Mouse (Mus musculus) E14TG2a.4 (cell line): ENCODE data around the gene Gbx1.

Experiments used
- H3K27me3 ChIP-seq: 2 replicates; pipeline ENCODE4 v1.6.1; 2014; ENCODE audit warnings: low read length, control low read depth; ENCODE audit not compliant: insufficient read depth
- H3K36me3 ChIP-seq: 2 replicates; pipeline ENCODE4 v1.6.1; 2014; ENCODE audit warnings: low read length, control low read depth; ENCODE audit not compliant: insufficient read depth
- H3K4me1 ChIP-seq: replicated peaks from 2 replicates; pipeline ENCODE4 v1.6.1; 2014; ENCODE audit warnings: low read depth, low read length, control low read depth
- H3K4me3 ChIP-seq: replicated peaks from 2 replicates; pipeline ENCODE4 v1.5.1; 2014; ENCODE audit warnings: mild to moderate bottlenecking, low read length
- H3K9me3 ChIP-seq: 2 replicates; pipeline ENCODE4 v1.6.1; 2014; ENCODE audit warnings: low read length, control low read depth
- CTCF ChIP-seq: conservative IDR thresholded peaks from 2 replicates; pipeline ENCODE4 v1.5.1; 2014; ENCODE audit warnings: low read length
- NANOG ChIP-seq: IDR thresholded peaks from 2 replicates; pipeline ENCODE4 v1.6.1; 2014; ENCODE audit warnings: borderline replicate concordance, low read length, mixed read lengths
- POU5F1 ChIP-seq: IDR thresholded peaks from 2 replicates; pipeline ENCODE4 v1.6.1; 2014; ENCODE audit warnings: low read length, borderline replicate concordance

The Gbx1 gene

GRCm38 (mm10) chr5:24477909-24478308 lies 49.1 kb downstream of the Gbx1 start:
- H3K27me3 ChIP-seq, result peaks cover 26% of the 10 kb centered on the region
- TF ChIP-seq NANOG (no peak), POU5F1 (no peak)
- H3K9me3 ChIP-seq, result no peaks in the 10 kb centered on the region
- peaks cover 65% of the 10 kb centered on the region for H3K4me1 ChIP-seq
- H3K4me3 ChIP-seq, result no peak overlapping the region
- H3K36me3 ChIP-seq, result peaks cover 53% of the 10 kb centered on the region

- H3K27me3 ChIP-seq, result peaks cover 26% of the 10 kb centered on the region
- TF ChIP-seq POU5F1, result no peak
- no peak for TF ChIP-seq CTCF
- TF ChIP-seq NANOG, result no peak
- H3K36me3 ChIP-seq, result peaks cover 49% of the 10 kb centered on the region
- peaks cover 64% of the 10 kb centered on the region for H3K4me1 ChIP-seq
- peak overlapping the region; percentile 83 for H3K4me3 ChIP-seq
- H3K9me3 ChIP-seq, result no peaks in the 10 kb centered on the region
Observed at GRCm38 (mm10) chr5:24475476-24476241, 51.3 kb downstream of the Gbx1 start.

- H3K4me1 ChIP-seq, result peaks cover 63% of the 10 kb centered on the region
- H3K27me3 ChIP-seq, result peaks cover 26% of the 10 kb centered on the region
- peak overlapping the region; percentile 83 for H3K4me3 ChIP-seq
- H3K36me3 ChIP-seq, result peaks cover 40% of the 10 kb centered on the region
- H3K9me3 ChIP-seq, result no peaks in the 10 kb centered on the region
- TF ChIP-seq NANOG (no peak), CTCF (no peak), POU5F1 (no peak)
Observed at GRCm38 (mm10) chr5:24474723-24475261, 52.2 kb downstream of the Gbx1 start.

- Histone ChIP-seq H3K4me3 (peak overlapping the region; percentile 83), H3K9me3 (no peaks in the 10 kb centered on the region), H3K27me3 (peaks cover 26% of the 10 kb centered on the region), H3K36me3 (peaks cover 38% of the 10 kb centered on the region), H3K4me1 (peaks cover 58% of the 10 kb centered on the region)
- no peak for TF ChIP-seq NANOG
- no peak for TF ChIP-seq CTCF
- TF ChIP-seq POU5F1, result no peak
Observed at GRCm38 (mm10) chr5:24474025-24474722, 52.8 kb downstream of the Gbx1 start.

GRCm38 (mm10) chr5:24472884-24473619 lies 54.0 kb downstream of the Gbx1 start:
- Histone ChIP-seq H3K4me3 (peak overlapping the region; percentile 83), H3K9me3 (no peaks in the 10 kb centered on the region), H3K36me3 (peaks cover 29% of the 10 kb centered on the region), H3K4me1 (peaks cover 50% of the 10 kb centered on the region), H3K27me3 (peaks cover 26% of the 10 kb centered on the region)
- TF ChIP-seq POU5F1 (no peak), NANOG (no peak), CTCF (no peak)

- Histone ChIP-seq H3K36me3 (peaks cover 19% of the 10 kb centered on the region), H3K9me3 (no peaks in the 10 kb centered on the region), H3K27me3 (peaks cover 13% of the 10 kb centered on the region), H3K4me3 (no peak overlapping the region), H3K4me1 (peaks cover 53% of the 10 kb centered on the region)
- no peak for TF ChIP-seq NANOG
- peak; percentile 84 for TF ChIP-seq CTCF
Observed at GRCm38 (mm10) chr5:24470600-24470999, 56.4 kb downstream of the Gbx1 start.

GRCm38 (mm10) chr5:24466762-24467161 lies 60.2 kb downstream of the Gbx1 start:
- TF ChIP-seq NANOG, result no peak
- TF ChIP-seq POU5F1, result no peak
- no peak for TF ChIP-seq CTCF
- Histone ChIP-seq H3K36me3 (peaks cover 21% of the 10 kb centered on the region), H3K4me1 (peaks cover 29% of the 10 kb centered on the region), H3K4me3 (peak overlapping the region; percentile 52; the same call in 1 of the 2 replicates), H3K9me3 (no peaks in the 10 kb centered on the region), H3K27me3 (no peaks in the 10 kb centered on the region)

GRCm38 (mm10) chr5:24455613-24456012 lies 71.4 kb downstream of the Gbx1 start:
- H3K4me3 ChIP-seq, result peak overlapping the region; percentile 43
- no peak for TF ChIP-seq CTCF
- no peak for TF ChIP-seq POU5F1
- TF ChIP-seq NANOG, result no peak
- H3K36me3 ChIP-seq, result peaks cover 39% of the 10 kb centered on the region
- H3K9me3 ChIP-seq, result no peaks in the 10 kb centered on the region
- H3K27me3 ChIP-seq, result peaks cover 19% of the 10 kb centered on the region
- H3K4me1 ChIP-seq, result peaks cover 49% of the 10 kb centered on the region
